Mouse (Mus musculus) embryonic stem cell, embryonic (primary cell): ENCODE data around the gene Bri3bp.

ENCODE experiments used
- CTCF ChIA-PET, 4 experiments: fragments of 300-600 bp in 2 of 4; fragments of 350-600 bp in 2 of 4; sonication (Branson Sonifier 250); formaldehyde crosslinking; loops; one replicate each; lab custom pipeline; 2022; ENCODE audit warnings: inconsistent platforms in 2 of 4; lab: Charles Lee
- POLR2A ChIA-PET, 4 experiments: fragments of 300-600 bp in 2 of 4; fragments of 350-600 bp in 2 of 4; sonication (Branson Sonifier 250); formaldehyde crosslinking; loops; one replicate each; lab custom pipeline; 2022; ENCODE audit warnings: antibody characterized with exemption in 4 of 4, inconsistent platforms in 1 of 4; lab: Charles Lee

Bri3bp gene

GRCm38 (mm10) chr5:125480434-125481231 is 39.3 kb downstream of the Bri3bp start:
- ChIA-PET POLR2A (interaction anchor here in 3 of 4 experiments (0.5 to 1.7 kb wide), 11 partner anchors 9 to 76 kb away, joined by 3 to 8 read pairs (median 4); no protein-coding TSS in a partner anchor), CTCF (interaction anchor here (0.6 to 1.3 kb wide), 11 partner anchors 15 to 558 kb away, joined by 3 to 11 read pairs (median 3); no protein-coding TSS in a partner anchor)

- POLR2A ChIA-PET: interaction anchor here in 3 of 4 experiments (0.7 to 2.1 kb wide), 6 partner anchors 10 to 126 kb away, joined by 3 to 5 read pairs (median 4); no protein-coding TSS in a partner anchor
- CTCF ChIA-PET: interaction anchor here in 2 of 4 experiments (0.5 to 1.6 kb wide), 5 partner anchors 17 to 114 kb away, joined by 3 to 7 read pairs (median 5); no protein-coding TSS in a partner anchor
Measured at GRCm38 (mm10) chr5:125482474-125482873, 41.1 kb downstream of the Bri3bp start.

- ChIA-PET CTCF (interaction anchor here in 2 of 4 experiments (0.6 to 1.6 kb wide), 2 partner anchors 25 to 42 kb away, joined by 3 to 5 read pairs; no protein-coding TSS in a partner anchor), POLR2A (interaction anchor here in 2 of 4 experiments (0.6 kb wide), 2 partner anchors 106 to 527 kb away, joined by 3 to 5 read pairs; no protein-coding TSS in a partner anchor)
Measured at GRCm38 (mm10) chr5:125483712-125484611, 42.6 kb downstream of the Bri3bp start.

- ChIA-PET POLR2A (interaction anchor here in 3 of 4 experiments (0.6 to 0.8 kb wide), 4 partner anchors 9 to 1089 kb away, joined by 3 to 6 read pairs (median 4); no protein-coding TSS in a partner anchor), CTCF (interaction anchor here in 3 of 4 experiments (0.6 to 1.3 kb wide), 5 partner anchors 14 to 24 kb away, joined by 3 to 6 read pairs (median 4); no protein-coding TSS in a partner anchor)
Measured at GRCm38 (mm10) chr5:125485031-125485778, 43.8 kb downstream of the Bri3bp start.

GRCm38 (mm10) chr5:125486088-125486487 is 44.7 kb downstream of the Bri3bp start:
- CTCF ChIA-PET: interaction anchor here in 3 of 4 experiments (0.6 to 1.3 kb wide), 4 partner anchors 13 to 24 kb away, joined by 4 to 6 read pairs (median 5); no protein-coding TSS in a partner anchor
- POLR2A ChIA-PET: interaction anchor here in 1 of 4 experiments (0.6 kb wide), 1 partner anchor 95 kb away, joined by 5 read pairs; no protein-coding TSS in a partner anchor

GRCm38 (mm10) chr5:125487375-125488115 is 46.2 kb downstream of the Bri3bp start:
- POLR2A ChIA-PET: interaction anchor here in 2 of 4 experiments (0.8 to 1.7 kb wide), 3 partner anchors 11 to 95 kb away, joined by 3 to 5 read pairs (median 5); partner anchors contain the start of gene Aacs (in 1 of the 2)
- CTCF ChIA-PET: interaction anchor here in 3 of 4 experiments (0.5 to 2.4 kb wide), 13 partner anchors 10 to 139 kb away, joined by 3 to 15 read pairs (median 6); partner anchors contain the start of gene Bri3bp (in 1 of the 3)

GRCm38 (mm10) chr5:125488116-125488455 is 46.7 kb downstream of the Bri3bp start:
- ChIA-PET POLR2A (interaction anchor here in 2 of 4 experiments (0.8 to 1.7 kb wide), 6 partner anchors 12 to 95 kb away, joined by 3 to 5 read pairs (median 4); partner anchors contain the start of gene Aacs (in 2 of the 2)), CTCF (interaction anchor here (0.7 to 2.4 kb wide), 15 partner anchors 10 to 140 kb away, joined by 3 to 15 read pairs (median 6); partner anchors contain the start of gene Bri3bp (in 1 of the 4))

- POLR2A ChIA-PET: interaction anchor here (0.6 to 1.8 kb wide), 15 partner anchors 9 to 122 kb away, joined by 3 to 5 read pairs (median 3); partner anchors contain the start of gene Aacs (in 1 of the 4)
- CTCF ChIA-PET: interaction anchor here (0.6 to 2.4 kb wide), 46 partner anchors 9 to 1138 kb away, joined by 3 to 15 read pairs (median 4); partner anchors contain the start of gene Bri3bp (in 1 of the 4)
Measured at GRCm38 (mm10) chr5:125488953-125489352, 47.6 kb downstream of the Bri3bp start.

GRCm38 (mm10) chr5:125491107-125491506 is 49.7 kb downstream of the Bri3bp start:
- CTCF ChIA-PET: interaction anchor here in 3 of 4 experiments (0.6 to 2.8 kb wide), 8 partner anchors 16 to 79 kb away, joined by 3 to 11 read pairs (median 4); no protein-coding TSS in a partner anchor
- POLR2A ChIA-PET: interaction anchor here in 2 of 4 experiments (0.8 to 2.7 kb wide), 6 partner anchors 15 to 134 kb away, joined by 3 to 6 read pairs (median 4); partner anchors contain the start of genes Aacs (in 1 of the 2) and Bri3bp (in 1 of the 2)

- POLR2A ChIA-PET: interaction anchor here in 2 of 4 experiments (0.5 to 2.7 kb wide), 15 partner anchors 8 to 99 kb away, joined by 3 to 7 read pairs (median 3); partner anchors contain the start of genes Aacs (in 1 of the 2), Bri3bp (in 1 of the 2) and Dhx37 (in 1 of the 2)
- CTCF ChIA-PET: interaction anchor here (0.6 to 2.8 kb wide), 14 partner anchors 13 to 1861 kb away, joined by 3 to 11 read pairs (median 4); no protein-coding TSS in a partner anchor
Measured at GRCm38 (mm10) chr5:125492379-125493092, 51.2 kb downstream of the Bri3bp start.

- ChIA-PET POLR2A (interaction anchor here in 2 of 4 experiments (0.7 to 2.7 kb wide), 6 partner anchors 11 to 52 kb away, joined by 3 to 6 read pairs (median 4); partner anchors contain the start of genes Aacs (in 1 of the 2) and Bri3bp (in 1 of the 2)), CTCF (interaction anchor here in 3 of 4 experiments (1.0 to 2.7 kb wide), 6 partner anchors 13 to 86 kb away, joined by 3 to 11 read pairs (median 6); no protein-coding TSS in a partner anchor)
Measured at GRCm38 (mm10) chr5:125493093-125493423, 51.7 kb downstream of the Bri3bp start.

- CTCF ChIA-PET: interaction anchor here (0.6 to 1.9 kb wide), 9 partner anchors 10 to 596 kb away, joined by 3 to 9 read pairs (median 5); no protein-coding TSS in a partner anchor
- POLR2A ChIA-PET: interaction anchor here in 1 of 4 experiments (1.3 to 1.4 kb wide), 2 partner anchors 14 to 53 kb away, joined by 4 to 7 read pairs; no protein-coding TSS in a partner anchor
Measured at GRCm38 (mm10) chr5:125495655-125496054, 54.3 kb downstream of the Bri3bp start.

- POLR2A ChIA-PET: interaction anchor here in 3 of 4 experiments (0.5 to 2.8 kb wide), 15 partner anchors 8 to 166 kb away, joined by 3 to 16 read pairs (median 4); partner anchors contain the start of genes Gm10382 (in 1 of the 3) and Ubc (in 1 of the 3)
- CTCF ChIA-PET: interaction anchor here (0.5 to 4.0 kb wide), 38 partner anchors 8 to 720 kb away, joined by 3 to 59 read pairs (median 5); no protein-coding TSS in a partner anchor
Measured at GRCm38 (mm10) chr5:125497821-125498600, 56.6 kb downstream of the Bri3bp start.

- CTCF ChIA-PET: interaction anchor here in 1 of 4 experiments (0.7 kb wide), 1 partner anchor 20 kb away, joined by 3 read pairs; no protein-coding TSS in a partner anchor
Measured at GRCm38 (mm10) chr5:125501505-125501904, 60.1 kb downstream of the Bri3bp start.

More at GRCm38 (mm10) chr5:125501505-125501904, 60.1 kb downstream of the Bri3bp start:
- POLR2A ChIA-PET: interaction anchor here in 1 of 4 experiments (1.1 kb wide), 1 partner anchor 108 kb away, joined by 4 read pairs; no protein-coding TSS in a partner anchor
